Mouse (Mus musculus) midbrain, embryonic 12.5 days (tissue): ENCODE measurements around the gene Afmid. TPM values are rescaled to one million over a fixed set of nuclear protein-coding genes. Genes with fewer than 3 reads are reported as not detected.
A peak's percentile ranks its signal among the peaks of the same experiment; 100 is the strongest.

Experiments used
- ATAC-seq: fragments of 200-750 bp; cut with Nextera tagmentation; 2 replicates; pipeline ENCODE4 v1.8.0; 2017; ENCODE audit warnings: low read depth, moderate TSS enrichment, moderate library complexity; ENCODE audit not compliant: low FRiP score
- H3K27ac ChIP-seq: fragments of 300-500 bp; sonication (generic); replicated peaks from 2 replicates; pipeline ENCODE4 v1.5.1; 2016; ENCODE audit warnings: mild to moderate bottlenecking
- H3K27me3 ChIP-seq: fragments of 300-500 bp; sonication (generic); 2 replicates; pipeline ENCODE4 v1.6.1; 2016; ENCODE audit warnings: mild to moderate bottlenecking
- H3K36me3 ChIP-seq: fragments of 300-500 bp; sonication (generic); 2 replicates; pipeline ENCODE4 v1.6.1; 2016
- H3K4me1 ChIP-seq: fragments of 300-500 bp; sonication (generic); 2 replicates; pipeline ENCODE4 v1.6.1; 2016
- H3K4me2 ChIP-seq: fragments of 300-500 bp; sonication (generic); replicated peaks from 2 replicates; pipeline ENCODE4 v1.6.1; 2016; ENCODE audit warnings: mild to moderate bottlenecking, moderate library complexity
- H3K4me3 ChIP-seq: fragments of 300-500 bp; sonication (generic); 2 replicates; pipeline ENCODE4 v1.5.1; 2016; ENCODE audit warnings: mild to moderate bottlenecking
- H3K9ac ChIP-seq: fragments of 300-500 bp; sonication (generic); replicated peaks from 2 replicates; pipeline ENCODE4 v1.6.1; 2016; ENCODE audit warnings: mild to moderate bottlenecking, moderate library complexity
- H3K9me3 ChIP-seq: fragments of 300-500 bp; sonication (generic); 2 replicates; pipeline ENCODE4 v1.6.1; 2016; ENCODE audit warnings: mild to moderate bottlenecking
- WGBS: fragments of 180-500 bp; shearing (Covaris S2); methylation state at CpG from one replicate; pipeline ENCODE4 v1.1.7; 2016; 5-methylcytosine and 5-hydroxymethylcytosine counted together
- polyA plus RNA-seq: library from polyadenylated mRNA; unstranded; fragments of >200 nt; fragmentation: Nextera tagmentation; extraction: Ambion mirVana; gene quantifications from 2 replicates; pipeline ENCODE4 v1.2.1, GENCODE M21; 2016

Afmid gene
- polyA plus RNA-seq, 1 experiment from 2014 or later: 4.4 TPM

GRCm38 (mm10) chr11:117879676-117880075 is 54.0 kb downstream of the Afmid start:
- WGBS: 75% methylated on average over 6 of the region's 6 CpGs
- H3K4me1 ChIP-seq: peaks cover 26% of the 10 kb centered on the region

GRCm38 (mm10) chr11:117880336-117880976 is 54.7 kb downstream of the Afmid start:
- 90% methylated on average over 9 of the region's 9 CpGs for whole genome bisulfite sequencing
- H3K9ac ChIP-seq: no peak overlapping the region
- ATAC-seq: no peak
- H3K4me2 ChIP-seq: no peak overlapping the region
- H3K4me3 ChIP-seq: no peak overlapping the region
- no peaks in the 10 kb centered on the region for H3K9me3 ChIP-seq
- H3K36me3 ChIP-seq: no peaks in the 10 kb centered on the region
- H3K4me1 ChIP-seq: peaks cover 26% of the 10 kb centered on the region
- H3K27ac ChIP-seq: no peak overlapping the region
- H3K27me3 ChIP-seq: peaks cover 34% of the 10 kb centered on the region

More at GRCm38 (mm10) chr11:117879676-117880075, 54.0 kb downstream of the Afmid start:
- Histone ChIP-seq H3K4me2 (no peak overlapping the region), H3K4me3 (no peak overlapping the region), H3K36me3 (no peaks in the 10 kb centered on the region), H3K27ac (no peak overlapping the region), H3K27me3 (peaks cover 29% of the 10 kb centered on the region), H3K9me3 (no peaks in the 10 kb centered on the region), H3K9ac (no peak overlapping the region)
- ATAC-seq: no peak

GRCm38 (mm10) chr11:117880977-117881358 is 55.2 kb downstream of the Afmid start:
- Histone ChIP-seq H3K4me3 (no peak overlapping the region), H3K4me1 (peaks cover 22% of the 10 kb centered on the region), H3K4me2 (no peak overlapping the region), H3K9me3 (no peaks in the 10 kb centered on the region), H3K27ac (no peak overlapping the region), H3K9ac (no peak overlapping the region), H3K36me3 (no peaks in the 10 kb centered on the region), H3K27me3 (peaks cover 38% of the 10 kb centered on the region)
- ATAC-seq: no peak
- WGBS: 85% methylated on average over 6 of the region's 6 CpGs

- Histone ChIP-seq H3K9ac (no peak overlapping the region), H3K27ac (no peak overlapping the region), H3K4me2 (no peak overlapping the region), H3K4me1 (peaks cover 21% of the 10 kb centered on the region), H3K27me3 (peaks cover 44% of the 10 kb centered on the region), H3K36me3 (no peaks in the 10 kb centered on the region), H3K9me3 (no peaks in the 10 kb centered on the region), H3K4me3 (no peak overlapping the region)
- ATAC-seq: no peak
- 15% methylated on average over 8 of the region's 8 CpGs for WGBS
Measured at GRCm38 (mm10) chr11:117881787-117882186, 56.1 kb downstream of the Afmid start.

DNA sequence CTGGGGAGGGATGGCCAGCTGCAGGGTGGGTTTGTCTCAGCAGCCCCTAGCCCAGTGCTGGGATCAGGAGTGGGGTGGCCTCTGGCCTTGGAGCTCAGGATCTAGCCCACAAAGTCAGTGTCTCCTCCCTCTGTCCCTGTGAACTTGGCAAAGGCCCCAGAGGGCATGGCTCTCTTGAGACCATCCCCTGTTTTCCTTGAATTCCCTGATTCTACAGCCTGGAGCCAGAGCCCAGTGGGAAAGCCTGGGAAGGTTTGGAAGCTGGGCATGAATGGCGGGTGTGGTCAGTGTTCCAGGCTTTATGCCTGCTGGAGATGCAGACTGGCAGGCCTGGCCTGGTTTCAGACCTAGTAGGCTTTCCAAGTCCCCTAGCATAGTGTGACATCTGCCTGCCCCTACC is 56.5 kb downstream of the Afmid start:
- H3K4me3 ChIP-seq: no peak overlapping the region
- H3K9ac ChIP-seq: no peak overlapping the region
- WGBS: 71% methylated on average over 1 of the region's 1 CpGs
- no peaks in the 10 kb centered on the region for H3K36me3 ChIP-seq
- no peak overlapping the region for H3K27ac ChIP-seq
- H3K4me2 ChIP-seq: no peak overlapping the region
- no peak for ATAC-seq
- H3K4me1 ChIP-seq: peaks cover 21% of the 10 kb centered on the region
- peaks cover 44% of the 10 kb centered on the region for H3K27me3 ChIP-seq
- no peaks in the 10 kb centered on the region for H3K9me3 ChIP-seq

GRCm38 (mm10) chr11:117886000-117886399 is 60.3 kb downstream of the Afmid start:
- Histone ChIP-seq H3K36me3 (no peaks in the 10 kb centered on the region), H3K4me2 (no peak overlapping the region), H3K4me3 (no peak overlapping the region), H3K9ac (no peak overlapping the region), H3K27me3 (peaks cover 48% of the 10 kb centered on the region), H3K27ac (no peak overlapping the region), H3K4me1 (peaks cover 34% of the 10 kb centered on the region), H3K9me3 (no peaks in the 10 kb centered on the region)
- 76% methylated on average over 5 of the region's 5 CpGs for WGBS
- ATAC-seq: no peak

DNA sequence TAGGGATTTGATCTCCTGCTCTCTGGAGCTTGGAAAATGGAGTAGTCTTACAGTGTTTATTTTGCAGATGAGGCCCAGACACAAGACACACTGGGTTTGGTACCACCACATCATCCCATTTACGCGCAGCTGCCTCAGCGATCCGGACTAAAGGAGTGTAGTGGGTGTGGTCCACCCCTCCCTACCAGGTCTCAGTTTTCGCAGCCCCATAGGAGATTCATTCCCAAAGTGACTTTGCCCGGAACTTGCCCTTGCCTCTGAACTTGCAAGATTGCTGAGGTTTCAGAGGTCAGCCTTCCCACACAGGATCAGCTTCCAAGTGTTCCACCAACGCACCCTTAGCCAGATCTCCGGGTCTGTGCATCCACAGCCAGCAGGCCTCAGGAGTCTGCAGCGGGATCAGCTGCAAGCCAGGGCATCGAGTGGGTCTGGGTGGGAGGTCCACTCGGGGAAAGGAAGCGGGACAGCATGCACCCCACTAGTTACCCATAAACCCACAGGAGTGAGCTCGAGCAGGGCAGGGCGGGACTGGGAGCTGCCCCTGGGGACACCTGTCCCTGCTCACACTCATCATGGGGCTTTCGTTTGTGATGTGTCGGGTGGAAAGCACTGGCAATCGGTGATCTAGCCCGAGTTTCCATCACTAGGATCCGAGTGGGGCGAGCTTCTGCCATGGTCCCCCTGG is 62.6 kb downstream of the Afmid start:
- Histone ChIP-seq H3K4me1 (peaks cover 32% of the 10 kb centered on the region), H3K27me3 (peaks cover 60% of the 10 kb centered on the region), H3K27ac (peak overlapping the region; percentile 80), H3K9me3 (no peaks in the 10 kb centered on the region), H3K9ac (0 out of 2 replicates have a peak overlapping the region, but pooled peaks have one; percentile 20), H3K36me3 (no peaks in the 10 kb centered on the region), H3K4me2 (peak overlapping the region; percentile 56), H3K4me3 (peak overlapping the region; percentile 29)
- 12% methylated on average over 20 of the region's 20 CpGs for WGBS
- peak; percentile 23; the same call in 1 of the 2 replicates for ATAC-seq

DNA sequence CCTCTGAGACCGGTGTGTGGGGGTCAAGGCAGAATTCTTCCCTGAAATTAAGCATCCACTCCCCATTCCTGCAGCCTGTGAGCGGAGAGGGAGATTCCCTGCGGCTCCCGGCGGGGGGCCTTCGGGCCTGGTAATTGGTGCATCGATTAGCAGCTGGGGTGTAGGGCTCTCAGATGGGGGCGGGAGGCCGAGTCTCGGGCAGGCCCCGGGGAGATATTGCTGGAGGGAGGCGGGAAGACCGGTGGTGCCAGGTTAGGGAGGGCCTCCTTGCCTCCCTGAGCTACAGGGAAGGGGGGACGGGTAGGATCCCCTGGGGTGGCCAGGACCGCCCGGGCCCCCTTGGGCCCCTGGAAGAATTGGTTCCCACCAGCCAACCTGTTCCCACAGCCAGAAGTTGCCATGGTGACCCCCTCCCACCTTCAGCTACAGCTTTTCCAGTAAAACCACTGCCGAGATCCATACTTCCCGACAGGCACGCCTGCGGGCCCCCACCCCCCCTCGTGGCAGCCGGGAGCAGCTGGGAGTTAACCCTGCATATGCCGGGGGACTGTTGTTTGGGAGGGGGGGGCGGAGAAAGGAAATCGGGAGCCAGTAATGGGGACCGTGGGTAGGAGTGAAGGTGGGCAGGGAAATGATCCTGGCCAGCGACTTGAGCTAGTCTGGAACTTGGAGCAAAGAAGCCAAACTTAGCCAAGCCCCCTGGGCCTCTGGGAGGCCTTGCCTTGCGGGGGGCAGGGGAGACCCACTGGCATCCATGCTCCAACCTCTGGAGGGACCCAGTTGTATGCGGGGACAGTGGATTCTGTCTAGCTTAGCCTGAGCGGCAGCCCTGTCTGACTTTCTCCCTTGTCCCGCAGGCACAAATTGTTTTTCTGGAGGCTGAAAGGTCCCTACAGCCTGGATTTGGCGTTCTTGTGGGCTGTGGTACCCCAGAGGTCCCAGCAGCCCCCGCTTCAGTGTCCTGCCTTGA is 63.4 kb downstream of the Afmid start:
- Histone ChIP-seq H3K36me3 (no peaks in the 10 kb centered on the region), H3K27me3 (peaks cover 60% of the 10 kb centered on the region), H3K4me2 (peak overlapping the region; percentile 56), H3K27ac (peak overlapping the region; percentile 80), H3K9ac (peak overlapping the region; percentile 20), H3K4me1 (peaks cover 32% of the 10 kb centered on the region), H3K9me3 (no peaks in the 10 kb centered on the region), H3K4me3 (peak overlapping the region; percentile 29)
- peak; percentile 56 for ATAC-seq
- WGBS: 1% methylated on average over 33 of the region's 33 CpGs

Other genes starting within 250 kb of the Afmid start
- gene Tnrc6c, start 171.6 kb upstream of the Afmid start, polyA plus RNA-seq: 24.3 and 26.4 TPM in 2 replicates
- 0.37 and 0.92 TPM in 2 replicates for gene Tmc8, start 43.8 kb upstream of the Afmid start, polyA plus RNA-seq
- 6.5 and 6.6 TPM in 2 replicates for gene Tmc6, start 43.7 kb upstream of the Afmid start, polyA plus RNA-seq
- 0.28 TPM in 1 of 2 replicates, not detected in the other for gene 6030468B19Rik, start 28.3 kb upstream of the Afmid start, polyA plus RNA-seq
- gene Gm20708, start 16.3 kb upstream of the Afmid start, polyA plus RNA-seq: 0.56 TPM in 1 of 2 replicates, not detected in the other
- 26.2 and 27.0 TPM in 2 replicates for gene Syngr2, start 16.3 kb upstream of the Afmid start, polyA plus RNA-seq
- gene Tk1, start 168 bp downstream of the Afmid start, polyA plus RNA-seq: 69.5 and 70.9 TPM in 2 replicates
- gene Birc5, start 23.3 kb downstream of the Afmid start, polyA plus RNA-seq: 228 and 237 TPM in 2 replicates
- not detected in 2 replicates for gene Tmem235, start 34.8 kb downstream of the Afmid start, polyA plus RNA-seq
- 3.1 and 3.2 TPM in 2 replicates for gene Tha1, start 47.6 kb downstream of the Afmid start, polyA plus RNA-seq
- 10.7 and 13.2 TPM in 2 replicates for gene Socs3, start 144.1 kb downstream of the Afmid start, polyA plus RNA-seq
- 47.5 and 48.9 TPM in 2 replicates for gene Pgs1, start 160.4 kb downstream of the Afmid start, polyA plus RNA-seq